Mouse (Mus musculus): ENCODE results near the gene Vps26b. TPM values are rescaled to one million over a fixed set of nuclear protein-coding genes. Genes with fewer than 3 reads are reported as not detected.
A peak's percentile ranks its signal among the peaks of the same experiment; 100 is the strongest.

Vps26b gene
- polyA plus RNA-seq, 1 experiment from 2014 or later: 8.5 TPM

DNA sequence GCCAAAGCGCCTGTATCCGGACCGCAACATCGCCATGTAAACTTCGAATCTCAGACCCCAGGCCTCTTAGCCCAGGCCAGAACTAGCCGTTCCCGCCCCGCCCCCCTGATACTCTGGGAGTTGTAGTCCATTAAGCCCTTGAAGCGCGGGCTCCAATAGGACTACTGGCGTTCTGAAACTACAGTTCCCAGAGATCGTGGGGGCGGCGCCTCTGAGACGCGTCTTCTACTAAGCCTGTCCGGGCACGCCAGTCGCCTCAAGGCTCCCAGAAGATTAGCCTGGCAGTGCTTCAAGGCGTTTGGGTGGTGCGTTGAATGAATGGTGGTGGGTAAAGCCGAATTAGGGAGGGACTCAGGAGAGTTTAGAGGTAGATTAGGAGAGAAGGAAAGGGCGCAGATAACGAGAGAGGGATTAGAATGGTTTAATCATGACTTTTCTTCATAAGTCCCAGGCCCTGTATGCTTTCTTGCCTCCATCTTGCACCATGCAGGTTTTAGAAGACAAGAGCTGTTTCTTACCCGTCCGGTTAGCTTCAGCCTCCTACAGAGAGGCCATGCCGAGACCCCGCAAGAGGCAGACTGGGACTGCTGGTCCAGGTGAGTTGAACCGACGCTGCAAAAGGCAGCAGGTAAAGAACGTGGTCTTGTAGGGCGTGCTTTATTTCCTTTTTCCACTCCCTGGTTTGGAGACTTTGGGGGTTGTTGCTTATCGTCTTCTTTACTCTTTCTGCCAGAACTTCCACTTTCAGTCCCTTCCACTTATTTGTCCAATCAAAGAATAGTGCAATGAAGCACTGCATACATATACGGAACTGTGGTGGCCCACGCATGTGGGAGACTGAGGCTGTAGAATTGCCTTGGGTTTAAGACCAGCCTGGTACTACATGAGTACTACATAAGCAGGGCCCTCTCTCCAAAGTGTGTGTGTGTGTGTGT is 30.1 kb downstream of the Vps26b start, which contains the start of the genes Acad8 and Thyn1:
Acad8 (minus strand) TSS at position 106 of the 935 bp plus-strand sequence.
Thyn1 (plus strand) TSS at position 250 of the 935 bp plus-strand sequence.
- WGBS (ENCODE audit: insufficient replicate concordance): under 1% methylated on average over 35 of the region's 35 CpGs
- Histone ChIP-seq H3K27ac (ENCODE audit: low read length) (peak within 1 kb of the TSS; percentile 34), H3K4me1 (ENCODE audit: control insufficient read depth, low read depth, low read length) (peaks cover 19% of the 10 kb centered on the region)

DNA sequence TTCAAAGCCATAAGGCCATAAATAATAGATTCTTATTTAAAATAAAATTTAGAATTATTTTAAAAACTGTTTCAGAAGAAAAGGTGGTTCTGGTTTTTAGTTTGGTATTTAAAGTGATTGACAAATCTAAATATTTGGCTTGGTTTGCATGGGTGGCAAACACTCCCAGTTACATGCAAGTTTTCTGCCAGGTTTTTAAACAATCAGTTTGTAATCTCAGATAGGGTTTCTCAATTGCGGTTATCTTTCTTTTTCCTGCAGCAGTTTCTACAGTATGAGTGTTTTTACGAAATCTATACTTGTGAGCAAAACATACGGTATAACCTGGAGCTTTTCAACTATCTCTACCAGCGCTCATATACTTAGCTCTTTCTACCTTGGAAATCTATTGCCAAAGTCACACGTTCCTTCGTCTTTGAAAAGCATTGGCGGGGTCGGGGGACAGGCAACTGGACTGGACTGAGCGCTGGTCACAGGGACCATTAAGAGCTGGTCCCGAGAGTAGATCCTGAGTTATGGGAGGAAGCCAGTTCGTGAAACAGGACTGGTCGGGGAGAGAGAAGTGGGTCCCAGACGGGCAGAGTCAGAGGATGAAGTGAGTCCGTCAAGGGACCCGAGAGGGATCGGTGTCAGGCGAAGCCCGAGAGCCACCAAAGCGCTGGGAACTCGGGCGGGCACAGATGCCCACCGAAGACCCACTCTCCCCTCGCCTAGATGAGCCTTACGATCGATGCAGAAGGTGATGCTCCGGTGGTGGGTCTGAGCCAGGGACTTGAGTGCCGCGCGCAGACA is 31.0 kb downstream of the Vps26b start:
- peak overlapping the region; percentile 73 for H3K4me3 ChIP-seq (ENCODE audit: low read depth, low read length)
- 1% methylated on average over 29 of the region's 29 CpGs for WGBS (ENCODE audit: insufficient replicate concordance)
- H3K4me2 ChIP-seq (ENCODE audit: low read depth, low read length): peak overlapping the region; percentile 90
- peaks cover 19% of the 10 kb centered on the region for H3K4me1 ChIP-seq (ENCODE audit: control insufficient read depth, low read depth, low read length)
- peak overlapping the region; percentile 34; the same call in 1 of the 2 replicates for H3K27ac ChIP-seq (ENCODE audit: low read length)
- peak overlapping the region; percentile 81 for H3K9ac ChIP-seq (ENCODE audit: low read depth, low read length)
- peak; percentile 15 for ATAC-seq (ENCODE audit: low read depth)
- H3K9me3 ChIP-seq (replicated peaks; ENCODE audit: control insufficient read depth, low read length): no peaks in the 10 kb centered on the region
- peaks cover 3% of the 10 kb centered on the region; the same call in 1 of the 2 replicates for H3K36me3 ChIP-seq (ENCODE audit: control insufficient read depth, insufficient read depth)
- no peaks in the 10 kb centered on the region for H3K27me3 ChIP-seq (ENCODE audit: control insufficient read depth, insufficient read depth, low read depth, low read length)

More for the DNA sequence above, 30.1 kb downstream of the Vps26b start, which contains the start of the genes Acad8 and Thyn1:
- H3K4me2 ChIP-seq (ENCODE audit: low read depth, low read length): peak within 1 kb of the TSS; percentile 90
- H3K9ac ChIP-seq (ENCODE audit: low read depth, low read length): peak within 1 kb of the TSS; percentile 81
- H3K4me3 ChIP-seq (ENCODE audit: low read depth, low read length): peak within 1 kb of the TSS; percentile 73
- ATAC-seq (ENCODE audit: low read depth): peak; percentile 100
- H3K36me3 ChIP-seq (ENCODE audit: control insufficient read depth, insufficient read depth): peaks cover 4% of the 10 kb centered on the region; the same call in 1 of the 2 replicates
- no peaks in the 10 kb centered on the region for H3K9me3 ChIP-seq (replicated peaks; ENCODE audit: control insufficient read depth, low read length)
- no peaks in the 10 kb centered on the region for H3K27me3 ChIP-seq (ENCODE audit: control insufficient read depth, insufficient read depth, low read depth, low read length)

DNA sequence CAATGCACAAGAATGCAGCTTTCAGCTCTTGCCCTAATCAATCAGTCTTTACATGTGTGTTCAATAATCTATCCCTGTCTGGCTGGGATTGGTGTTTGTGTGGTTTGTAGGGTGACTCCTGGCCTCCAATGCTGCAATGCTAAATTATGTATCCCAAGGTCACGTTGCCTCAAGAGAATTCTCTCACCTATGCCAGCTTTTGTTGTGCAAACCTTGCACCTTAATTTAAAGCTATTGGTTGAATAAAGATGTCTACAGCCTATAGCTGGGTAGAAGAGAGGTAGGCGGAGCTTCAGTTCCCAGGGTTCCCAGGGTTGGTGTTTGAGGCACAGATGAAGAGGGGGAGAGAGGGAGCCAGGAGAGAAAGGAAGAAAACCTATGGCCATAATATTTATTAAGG is 32.4 kb downstream of the Vps26b start:
- peaks cover 19% of the 10 kb centered on the region for H3K4me1 ChIP-seq (ENCODE audit: control insufficient read depth, low read depth, low read length)
- 85% methylated on average over 2 of the region's 2 CpGs for WGBS (ENCODE audit: insufficient replicate concordance)
- H3K9me3 ChIP-seq (replicated peaks; ENCODE audit: control insufficient read depth, low read length): no peaks in the 10 kb centered on the region
- H3K4me3 ChIP-seq (ENCODE audit: low read depth, low read length): no peak overlapping the region
- no peak overlapping the region for H3K9ac ChIP-seq (ENCODE audit: low read depth, low read length)
- no peaks in the 10 kb centered on the region for H3K27me3 ChIP-seq (ENCODE audit: control insufficient read depth, insufficient read depth, low read depth, low read length)
- H3K4me2 ChIP-seq (ENCODE audit: low read depth, low read length): no peak overlapping the region
- no peak for ATAC-seq (ENCODE audit: low read depth)
- H3K27ac ChIP-seq (ENCODE audit: low read length): no peak overlapping the region
- no peaks in the 10 kb centered on the region for H3K36me3 ChIP-seq (ENCODE audit: control insufficient read depth, insufficient read depth)

DNA sequence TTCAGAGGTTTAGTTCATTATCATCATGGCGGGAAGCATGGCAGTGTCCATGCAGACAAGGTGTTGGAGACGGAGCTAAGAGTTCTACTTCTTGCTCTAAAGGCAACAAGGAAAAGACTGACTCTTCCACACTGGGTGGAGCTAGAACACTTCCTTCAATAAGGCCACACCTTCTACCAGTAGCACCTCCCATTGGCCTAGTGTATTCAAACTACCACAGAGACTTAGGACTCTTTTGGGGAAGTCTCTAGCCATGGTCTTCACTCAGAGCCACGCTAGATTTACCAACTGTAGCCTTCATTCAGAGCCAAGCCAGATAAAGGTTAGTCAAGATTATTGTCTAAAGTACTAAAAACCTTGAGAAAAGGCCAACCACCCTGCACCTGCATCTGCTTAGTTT is 32.8 kb downstream of the Vps26b start:
- H3K9me3 ChIP-seq (replicated peaks; ENCODE audit: control insufficient read depth, low read length): no peaks in the 10 kb centered on the region
- H3K4me2 ChIP-seq (ENCODE audit: low read depth, low read length): no peak overlapping the region
- H3K4me3 ChIP-seq (ENCODE audit: low read depth, low read length): no peak overlapping the region
- peaks cover 19% of the 10 kb centered on the region for H3K4me1 ChIP-seq (ENCODE audit: control insufficient read depth, low read depth, low read length)
- WGBS (ENCODE audit: insufficient replicate concordance): 50% methylated on average over 3 of the region's 3 CpGs
- no peaks in the 10 kb centered on the region for H3K36me3 ChIP-seq (ENCODE audit: control insufficient read depth, insufficient read depth)
- no peaks in the 10 kb centered on the region for H3K27me3 ChIP-seq (ENCODE audit: control insufficient read depth, insufficient read depth, low read depth, low read length)
- H3K27ac ChIP-seq (ENCODE audit: low read length): no peak overlapping the region
- H3K9ac ChIP-seq (ENCODE audit: low read depth, low read length): no peak overlapping the region
- ATAC-seq (ENCODE audit: low read depth): no peak

- Histone ChIP-seq H3K27me3 (ENCODE audit: control insufficient read depth, insufficient read depth, low read depth, low read length) (no peaks in the 10 kb centered on the region), H3K27ac (ENCODE audit: low read length) (no peak overlapping the region), H3K36me3 (ENCODE audit: control insufficient read depth, insufficient read depth) (no peaks in the 10 kb centered on the region; the same call in 1 of the 2 replicates), H3K4me1 (ENCODE audit: control insufficient read depth, low read depth, low read length) (peaks cover 3% of the 10 kb centered on the region), H3K9ac (ENCODE audit: low read depth, low read length) (no peak overlapping the region), H3K4me3 (ENCODE audit: low read depth, low read length) (no peak overlapping the region), H3K9me3 (replicated peaks; ENCODE audit: control insufficient read depth, low read length) (no peaks in the 10 kb centered on the region), H3K4me2 (ENCODE audit: low read depth, low read length) (no peak overlapping the region)
- WGBS (ENCODE audit: insufficient replicate concordance): 61% methylated on average over 3 of the region's 3 CpGs
- no peak for ATAC-seq (ENCODE audit: low read depth)
Observed at GRCm38 (mm10) chr9:26993900-26994299, 36.0 kb downstream of the Vps26b start.

DNA sequence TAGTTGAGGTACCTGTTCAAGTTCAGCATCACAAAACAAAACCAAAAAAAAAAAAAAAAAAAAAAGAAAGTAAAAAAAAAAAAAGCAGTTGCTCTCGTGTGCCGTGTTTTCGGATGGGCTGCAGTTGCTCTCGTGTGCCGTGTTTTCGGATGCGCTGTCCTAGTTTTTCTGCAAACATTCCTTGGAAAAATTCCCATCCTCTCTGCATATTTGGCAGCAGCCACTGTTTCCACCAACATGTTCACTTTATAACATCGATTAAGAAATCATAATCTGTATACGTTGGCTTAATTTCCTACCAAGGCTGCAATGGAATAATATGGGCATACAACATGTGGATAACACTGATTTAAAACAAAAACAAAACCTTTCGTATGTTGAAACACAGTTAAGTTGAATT is 36.7 kb downstream of the Vps26b start:
- H3K36me3 ChIP-seq (ENCODE audit: control insufficient read depth, insufficient read depth): no peaks in the 10 kb centered on the region; the same call in 1 of the 2 replicates
- H3K27me3 ChIP-seq (ENCODE audit: control insufficient read depth, insufficient read depth, low read depth, low read length): no peaks in the 10 kb centered on the region
- no peak overlapping the region for H3K9ac ChIP-seq (ENCODE audit: low read depth, low read length)
- no peak overlapping the region for H3K4me2 ChIP-seq (ENCODE audit: low read depth, low read length)
- H3K27ac ChIP-seq (ENCODE audit: low read length): no peak overlapping the region
- no peak overlapping the region for H3K4me3 ChIP-seq (ENCODE audit: low read depth, low read length)
- H3K4me1 ChIP-seq (ENCODE audit: control insufficient read depth, low read depth, low read length): peaks cover 1% of the 10 kb centered on the region
- no peaks in the 10 kb centered on the region for H3K9me3 ChIP-seq (replicated peaks; ENCODE audit: control insufficient read depth, low read length)
- WGBS (ENCODE audit: insufficient replicate concordance): 82% methylated on average over 10 of the region's 10 CpGs
- ATAC-seq (ENCODE audit: low read depth): no peak

DNA sequence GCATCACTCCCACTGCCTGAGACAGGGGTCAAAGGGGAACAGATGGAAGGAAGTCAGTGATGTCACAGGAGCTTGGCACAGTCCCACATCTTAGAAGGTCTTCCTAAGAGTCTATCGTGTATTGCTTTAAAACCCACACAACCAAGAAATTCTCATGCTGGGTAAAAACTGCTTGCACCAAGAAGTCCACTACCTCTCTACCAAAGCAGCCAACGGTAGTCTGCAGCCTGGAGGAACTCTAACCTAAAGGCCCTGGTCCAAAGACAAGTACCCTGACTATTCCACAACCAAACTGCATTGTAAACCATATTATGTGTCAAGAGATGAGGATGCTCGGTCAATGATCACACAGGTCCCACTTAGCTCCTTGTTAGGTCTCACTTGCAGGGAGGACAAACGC is 39.7 kb downstream of the Vps26b start:
- H3K36me3 ChIP-seq (ENCODE audit: control insufficient read depth, insufficient read depth): no peaks in the 10 kb centered on the region; the same call in 1 of the 2 replicates
- 71% methylated on average over 4 of the region's 4 CpGs for WGBS (ENCODE audit: insufficient replicate concordance)
- no peaks in the 10 kb centered on the region for H3K4me1 ChIP-seq (ENCODE audit: control insufficient read depth, low read depth, low read length)
- H3K27ac ChIP-seq (ENCODE audit: low read length): no peak overlapping the region
- H3K9ac ChIP-seq (ENCODE audit: low read depth, low read length): no peak overlapping the region
- no peak overlapping the region for H3K4me2 ChIP-seq (ENCODE audit: low read depth, low read length)
- H3K27me3 ChIP-seq (ENCODE audit: control insufficient read depth, insufficient read depth, low read depth, low read length): no peaks in the 10 kb centered on the region
- H3K9me3 ChIP-seq (replicated peaks; ENCODE audit: control insufficient read depth, low read length): no peaks in the 10 kb centered on the region
- no peak overlapping the region for H3K4me3 ChIP-seq (ENCODE audit: low read depth, low read length)
- no peak for ATAC-seq (ENCODE audit: low read depth)

- Histone ChIP-seq H3K27me3 (ENCODE audit: control insufficient read depth, insufficient read depth, low read depth, low read length) (no peaks in the 10 kb centered on the region), H3K4me1 (ENCODE audit: control insufficient read depth, low read depth, low read length) (no peaks in the 10 kb centered on the region), H3K27ac (ENCODE audit: low read length) (no peak overlapping the region), H3K4me2 (ENCODE audit: low read depth, low read length) (no peak overlapping the region), H3K36me3 (ENCODE audit: control insufficient read depth, insufficient read depth) (peaks cover 2% of the 10 kb centered on the region; the same call in 1 of the 2 replicates), H3K4me3 (ENCODE audit: low read depth, low read length) (no peak overlapping the region), H3K9ac (ENCODE audit: low read depth, low read length) (no peak overlapping the region), H3K9me3 (replicated peaks; ENCODE audit: control insufficient read depth, low read length) (no peaks in the 10 kb centered on the region)
- 76% methylated on average over 6 of the region's 6 CpGs for WGBS (ENCODE audit: insufficient replicate concordance)
- ATAC-seq (ENCODE audit: low read depth): no peak
Observed at GRCm38 (mm10) chr9:26985668-26986277, 44.1 kb downstream of the Vps26b start.
